Mouse (Mus musculus) kidney, adult 2 months (tissue): ENCODE results near the gene Rptor. TPM values are rescaled to one million over a fixed set of nuclear protein-coding genes. Genes with fewer than 3 reads are reported as not detected.

Experiments
- DNase-seq: peaks from one replicate; pipeline ENCODE4 v3.0.0; 2021
- H3K27ac ChIP-seq: fragments of 200-500 bp; 2 replicates; pipeline ENCODE4 v1.5.1; 2012; ENCODE audit warnings: low read depth, low read length, control low read depth, inconsistent platforms; ENCODE audit not compliant: insufficient read depth
- H3K27me3 ChIP-seq: fragments of 200-500 bp; replicated peaks from 2 replicates; pipeline ENCODE4 v1.6.1; 2012; ENCODE audit warnings: mild to moderate bottlenecking, moderate library complexity, low read length, inconsistent platforms; ENCODE audit not compliant: control insufficient read depth, insufficient read depth
- H3K36me3 ChIP-seq: fragments of 200-500 bp; 2 replicates; pipeline ENCODE4 v1.6.1; 2012; ENCODE audit warnings: mild to moderate bottlenecking, moderate library complexity, low read length, inconsistent platforms; ENCODE audit not compliant: control insufficient read depth, insufficient read depth
- H3K4me1 ChIP-seq: fragments of 200-500 bp; 2 replicates; pipeline ENCODE4 v1.6.1; 2011; ENCODE audit warnings: low read length; ENCODE audit not compliant: control insufficient read depth, insufficient read depth
- H3K4me3 ChIP-seq: fragments of 200-500 bp; 2 replicates; pipeline ENCODE4 v1.5.1; 2011; ENCODE audit warnings: mild to moderate bottlenecking, low read depth, low read length, control low read depth; ENCODE audit not compliant: insufficient read depth
- CTCF ChIP-seq: fragments of 200-500 bp; conservative IDR thresholded peaks from 2 replicates; pipeline ENCODE4 v1.5.1; 2011; ENCODE audit warnings: low read depth, mild to moderate bottlenecking, control low read depth, low read length, moderate library complexity, mixed read lengths; ENCODE audit not compliant: insufficient read depth, insufficient read length
- POLR2A ChIP-seq: fragments of 200-500 bp; IDR thresholded peaks from one replicate; pipeline ENCODE4 v1.6.1; 2011; ENCODE audit warnings: low read depth, low read length, control low read depth
- WGBS: fragments of 180-500 bp; shearing (Covaris S2); methylation state at CpG from one replicate; pipeline ENCODE4 v1.1.7; 2018; 5-methylcytosine and 5-hydroxymethylcytosine counted together
- polyA plus RNA-seq: library from polyadenylated mRNA; depleted of rRNA; stranded (reverse); fragments of >200 nt; gene quantifications from 2 replicates; pipeline ENCODE4 v1.2.3, GENCODE M21; 2012

Rptor gene
- polyA plus RNA-seq, 1 experiment: 20.7 TPM

- no peak overlapping the region for H3K27ac ChIP-seq
- no peaks in the 10 kb centered on the region for H3K36me3 ChIP-seq
- no peak for TF ChIP-seq POLR2A
- no peak for TF ChIP-seq CTCF
- peak; percentile 66 for DNase-seq
- H3K4me3 ChIP-seq: no peak overlapping the region
- no peaks in the 10 kb centered on the region for H3K4me1 ChIP-seq
- WGBS: 80% methylated on average over 4 of the region's 4 CpGs
- no peaks in the 10 kb centered on the region for H3K27me3 ChIP-seq
These were observed 179.0 kb downstream of the Rptor start for GRCm38 (mm10) chr11:119781726-119782125.

- TF ChIP-seq CTCF (no peak), POLR2A (no peak)
- Histone ChIP-seq H3K36me3 (no peaks in the 10 kb centered on the region), H3K27ac (no peak overlapping the region), H3K4me1 (no peaks in the 10 kb centered on the region), H3K4me3 (no peak overlapping the region), H3K27me3 (no peaks in the 10 kb centered on the region)
- WGBS: 89% methylated on average over 4 of the region's 4 CpGs
- DNase-seq: no peak
These were observed 180.9 kb downstream of the Rptor start for GRCm38 (mm10) chr11:119783653-119784052.

DNA sequence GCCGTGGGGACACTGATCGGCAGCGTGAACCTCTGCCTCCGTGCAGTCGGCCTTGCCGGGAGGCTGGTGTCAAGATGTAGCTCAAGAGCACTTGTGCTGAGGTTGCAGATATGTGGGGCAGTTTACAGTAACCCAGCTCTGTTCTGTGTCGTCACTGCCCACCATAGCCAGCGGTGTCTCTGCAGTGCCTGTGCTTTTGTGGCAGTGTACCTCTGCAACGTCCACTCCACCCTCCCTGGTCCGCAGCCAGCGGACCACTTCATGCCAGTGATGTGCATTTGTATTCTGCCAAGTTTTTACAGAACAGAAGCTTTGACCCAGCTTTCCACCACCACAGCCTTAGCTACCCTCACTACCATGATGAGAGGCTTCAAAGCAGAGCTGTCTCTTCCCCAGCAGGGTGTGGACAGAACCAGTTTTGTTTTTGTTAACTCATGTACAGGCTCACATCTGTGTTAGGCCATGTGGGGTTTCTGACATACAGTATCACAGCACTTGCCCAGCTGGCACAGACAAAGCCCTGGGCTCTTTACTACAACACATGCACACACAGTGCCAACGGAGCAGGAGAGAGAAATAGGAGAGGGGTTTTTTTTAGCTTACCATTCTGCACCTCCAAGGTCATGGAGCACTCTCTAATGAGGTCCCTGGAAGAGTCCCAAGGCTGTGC lies 182.1 kb downstream of the Rptor start:
- Histone ChIP-seq H3K27ac (no peak overlapping the region), H3K4me3 (no peak overlapping the region), H3K36me3 (no peaks in the 10 kb centered on the region), H3K4me1 (no peaks in the 10 kb centered on the region), H3K27me3 (no peaks in the 10 kb centered on the region)
- TF ChIP-seq POLR2A: no peak
- no peak for DNase-seq
- 87% methylated on average over 12 of the region's 12 CpGs for WGBS

GRCm38 (mm10) chr11:119785661-119786384 lies 183.1 kb downstream of the Rptor start:
- 82% methylated on average over 7 of the region's 7 CpGs for WGBS
- H3K4me3 ChIP-seq: no peak overlapping the region
- no peak for TF ChIP-seq CTCF
- TF ChIP-seq POLR2A: no peak
- no peaks in the 10 kb centered on the region for H3K36me3 ChIP-seq
- DNase-seq: no peak
- no peaks in the 10 kb centered on the region for H3K27me3 ChIP-seq
- H3K4me1 ChIP-seq: no peaks in the 10 kb centered on the region
- H3K27ac ChIP-seq: no peak overlapping the region

DNA sequence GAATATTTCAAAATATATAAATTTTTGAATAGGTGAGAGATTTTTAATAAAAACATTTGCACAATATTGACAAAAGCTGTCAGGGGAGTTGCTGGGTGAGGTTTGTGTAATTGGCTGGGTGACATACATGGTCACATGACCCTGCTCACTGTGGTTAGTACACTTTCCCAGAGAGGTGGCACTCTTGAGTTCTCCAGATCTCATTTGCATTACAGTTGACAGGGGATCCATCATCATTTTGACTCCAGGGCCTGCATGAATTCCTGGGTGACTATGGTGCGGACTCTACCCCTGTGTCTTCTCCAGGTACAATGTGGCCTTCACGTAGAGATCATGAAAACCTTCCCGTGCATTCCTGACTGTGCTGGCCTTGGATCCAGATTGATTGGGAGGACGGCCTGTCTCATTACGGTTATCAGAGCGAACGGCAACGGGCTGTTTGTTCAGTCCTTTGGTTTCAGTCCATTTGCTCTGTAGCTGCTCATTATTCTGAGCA lies 183.7 kb downstream of the Rptor start:
- no peaks in the 10 kb centered on the region for H3K4me1 ChIP-seq
- DNase-seq: no peak
- no peaks in the 10 kb centered on the region for H3K36me3 ChIP-seq
- no peak overlapping the region for H3K27ac ChIP-seq
- no peaks in the 10 kb centered on the region for H3K27me3 ChIP-seq
- WGBS: 76% methylated on average over 8 of the region's 8 CpGs
- H3K4me3 ChIP-seq: no peak overlapping the region
- TF ChIP-seq POLR2A (no peak), CTCF (no peak)

GRCm38 (mm10) chr11:119788488-119788887 lies 185.8 kb downstream of the Rptor start:
- Histone ChIP-seq H3K27me3 (no peaks in the 10 kb centered on the region), H3K4me3 (no peak overlapping the region), H3K27ac (no peak overlapping the region), H3K36me3 (no peaks in the 10 kb centered on the region), H3K4me1 (no peaks in the 10 kb centered on the region; the same call in 1 of the 2 replicates)
- no peak for TF ChIP-seq POLR2A
- no peak for TF ChIP-seq CTCF
- 74% methylated on average over 7 of the region's 7 CpGs for WGBS
- DNase-seq: no peak

- no peaks in the 10 kb centered on the region; the same call in 1 of the 2 replicates for H3K4me1 ChIP-seq
- 62% methylated on average over 3 of the region's 3 CpGs for WGBS
- no peaks in the 10 kb centered on the region for H3K27me3 ChIP-seq
- H3K4me3 ChIP-seq: no peak overlapping the region
- no peak for DNase-seq
- TF ChIP-seq CTCF (no peak), POLR2A (no peak)
- no peak overlapping the region for H3K27ac ChIP-seq
- no peaks in the 10 kb centered on the region for H3K36me3 ChIP-seq
These were observed 186.4 kb downstream of the Rptor start for GRCm38 (mm10) chr11:119788919-119789713.
